Mouse (Mus musculus) kidney, adult 2 months (tissue): ENCODE measurements around the gene Trio.

Experiments used
- CTCF ChIP-seq: fragments of 200-500 bp; conservative IDR thresholded peaks from 2 replicates; pipeline ENCODE4 v1.5.1; 2011; ENCODE audit warnings: low read depth, mild to moderate bottlenecking, control low read depth, low read length, moderate library complexity, mixed read lengths; ENCODE audit not compliant: insufficient read depth, insufficient read length
- POLR2A ChIP-seq: fragments of 200-500 bp; IDR thresholded peaks from one replicate; pipeline ENCODE4 v1.6.1; 2011; ENCODE audit warnings: low read depth, low read length, control low read depth

DNA sequence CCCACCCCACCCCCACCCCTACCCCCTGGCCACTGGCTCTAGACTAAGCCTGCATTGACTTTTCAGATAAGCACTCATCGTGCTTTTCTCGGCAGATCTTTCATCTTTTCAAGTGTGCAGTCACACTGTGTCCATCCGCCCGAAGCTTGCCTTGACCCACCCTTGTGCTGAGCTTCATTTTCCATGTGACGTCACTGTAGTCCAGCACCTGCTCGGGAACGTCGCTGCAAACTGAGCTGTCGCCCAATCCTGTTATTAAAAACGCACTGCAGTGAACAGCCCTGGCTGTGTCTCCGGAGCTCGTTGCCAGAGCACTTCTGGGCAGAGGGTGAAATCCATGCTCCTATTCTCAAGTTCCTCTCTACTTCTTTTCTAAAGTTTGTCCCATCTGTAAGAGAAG is 93.8 kb downstream of the Trio start:
- TF ChIP-seq CTCF (no peak), POLR2A (no peak)
